Mouse (Mus musculus): ENCODE measurements around the gene Chst4. TPM values are rescaled to one million over a fixed set of nuclear protein-coding genes. Genes with fewer than 3 reads are reported as not detected.

Chst4 gene
- polyA plus RNA-seq (2016; fragmentation: Nextera tagmentation; extraction: Ambion mirVana), result 0.60 and 0.69 TPM in 2 replicates

DNA sequence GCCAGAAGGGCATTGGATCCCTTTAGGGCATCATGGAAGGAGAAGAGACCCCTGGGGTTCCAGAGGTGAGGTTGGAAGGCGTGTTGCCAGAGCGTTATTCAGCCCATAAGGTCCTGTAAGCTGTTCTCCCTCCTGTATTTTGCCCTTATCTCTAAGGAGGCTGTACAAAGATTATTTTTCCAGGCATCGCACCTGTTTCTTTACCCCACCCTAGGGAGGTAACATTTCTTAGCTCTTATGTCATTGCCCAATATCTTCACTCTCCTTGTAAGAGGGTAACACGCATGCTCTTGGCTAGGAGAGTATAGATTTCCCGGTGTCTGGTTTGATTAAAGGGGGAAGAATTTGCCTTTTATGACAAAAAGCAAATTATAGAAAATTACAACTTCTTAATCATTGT, at the start of gene Chst4:
Gene Chst4 (minus strand): TSS at position 82 of the 400 bp plus-strand sequence.
- ATAC-seq (ENCODE audit: insufficient number of reproducible peaks, low FRiP score), result no peak
- H3K36me3 ChIP-seq, result no peaks in the 10 kb centered on the region

DNA sequence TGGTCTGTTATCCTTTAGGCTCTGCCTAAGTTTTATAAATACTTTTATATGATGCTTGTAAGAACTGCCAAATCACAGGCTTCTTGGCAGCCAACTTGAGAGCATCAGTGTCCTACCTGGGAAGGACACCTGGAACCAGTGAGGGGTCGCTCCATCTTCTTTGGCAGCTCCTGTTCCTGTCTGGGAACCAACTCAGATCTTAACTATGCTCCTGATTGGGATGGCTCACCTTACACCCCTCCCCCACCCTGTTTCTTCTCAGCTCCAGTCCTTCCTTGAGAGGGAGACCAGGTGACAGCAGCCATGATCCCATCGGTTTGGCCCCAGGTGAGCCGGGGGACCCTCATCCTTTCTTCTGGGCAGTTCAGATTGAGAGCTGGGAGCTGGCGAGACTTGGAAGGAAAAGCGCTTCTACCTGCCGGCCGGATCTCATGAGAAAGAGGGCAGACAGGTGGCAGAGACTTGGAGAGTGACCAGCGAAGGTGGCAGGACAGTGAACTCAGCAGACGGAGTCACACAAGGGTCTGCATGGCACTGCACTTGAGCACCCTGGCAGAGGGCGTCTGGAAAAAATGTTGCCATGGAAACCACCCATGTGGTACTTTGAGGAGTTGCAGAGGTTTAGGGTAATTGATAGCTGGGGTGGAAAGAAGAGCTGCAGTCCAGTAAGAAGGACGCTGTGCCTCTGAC, 43.0 kb upstream of the Chst4 start:
- WGBS, result 79% methylated on average over 11 of the region's 11 CpGs
- no peak overlapping the region for H3K9ac ChIP-seq
- no peak overlapping the region for H3K27ac ChIP-seq (ENCODE audit: poor library complexity, severe bottlenecking)
- no peak overlapping the region for H3K4me2 ChIP-seq
- 0 out of 2 replicates have a peak, but pooled peaks cover 5% of the 10 kb centered on the region for H3K4me1 ChIP-seq (replicated peaks)
- peaks cover 8% of the 10 kb centered on the region for H3K9me3 ChIP-seq (replicated peaks)
- peaks cover 39% of the 10 kb centered on the region for H3K36me3 ChIP-seq
- H3K27me3 ChIP-seq (replicated peaks), result no peaks in the 10 kb centered on the region
- no peak overlapping the region for H3K4me3 ChIP-seq
- no peak for ATAC-seq (ENCODE audit: insufficient number of reproducible peaks, low FRiP score)

More for the DNA sequence above, at the start of gene Chst4:
- Histone ChIP-seq H3K4me1 (replicated peaks) (peaks cover 21% of the 10 kb centered on the region), H3K9me3 (replicated peaks) (no peaks in the 10 kb centered on the region; the same call in 1 of the 2 replicates), H3K9ac (no peak within 1 kb of the TSS), H3K4me2 (no peak within 1 kb of the TSS), H3K4me3 (no peak within 1 kb of the TSS), H3K27me3 (replicated peaks) (no peaks in the 10 kb centered on the region), H3K27ac (ENCODE audit: poor library complexity, severe bottlenecking) (no peak within 1 kb of the TSS)
- WGBS, result 77% methylated on average over 5 of the region's 5 CpGs

DNA sequence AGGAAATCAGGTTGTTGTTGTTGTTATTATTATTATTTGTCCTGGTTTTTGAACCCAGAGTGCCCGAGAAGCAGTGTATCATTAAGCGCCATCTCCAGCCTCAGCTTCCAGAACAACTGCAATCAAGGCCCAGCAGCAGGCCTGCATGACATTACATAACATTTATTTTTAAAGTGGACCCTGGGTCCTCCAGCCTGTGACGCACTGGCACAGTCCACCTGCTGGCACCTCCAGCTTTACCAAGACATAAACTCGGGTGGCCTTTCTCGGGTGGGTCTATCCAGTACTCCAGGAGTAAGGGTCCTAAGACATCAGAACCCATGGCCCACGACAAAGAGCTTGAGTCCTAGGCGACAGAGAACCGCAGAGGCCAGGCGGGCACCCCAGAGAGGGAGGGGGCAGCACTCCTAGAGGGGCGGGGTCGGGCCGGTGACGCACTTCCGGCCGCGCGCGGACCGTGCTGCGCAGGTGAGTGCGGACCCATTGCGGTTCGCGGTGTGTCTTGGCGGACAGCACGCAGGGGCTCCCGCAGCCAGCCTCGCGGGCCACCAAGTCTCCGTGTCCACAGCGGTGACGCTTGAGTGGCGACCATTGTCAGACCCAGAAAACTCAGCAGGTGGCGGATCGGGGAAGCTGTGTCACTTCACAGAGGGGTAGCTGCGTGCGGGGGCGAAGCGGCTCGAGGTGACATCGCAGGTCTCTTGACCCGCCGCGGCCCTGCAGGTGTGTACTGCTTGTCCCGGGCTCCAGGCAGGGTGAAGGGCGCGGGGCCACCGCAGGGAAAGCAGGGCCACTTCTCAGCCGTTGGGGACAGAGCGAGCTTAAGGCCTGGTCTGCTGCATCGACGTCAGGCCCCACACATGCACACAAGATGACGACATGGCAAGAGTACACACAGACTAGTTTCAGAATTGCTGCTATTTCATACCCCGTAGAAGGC, 40.0 kb upstream of the Chst4 start, which contains the start of gene Zfp612:
Gene Zfp612 (plus strand): TSS at position 465 of the 940 bp plus-strand sequence.
- Histone ChIP-seq H3K4me2 (peak within 1 kb of the TSS; percentile 92), H3K27me3 (replicated peaks) (no peaks in the 10 kb centered on the region), H3K9me3 (replicated peaks) (no peaks in the 10 kb centered on the region), H3K36me3 (peaks cover 11% of the 10 kb centered on the region; the same call in 1 of the 2 replicates), H3K9ac (peak within 1 kb of the TSS; percentile 59), H3K4me3 (peak within 1 kb of the TSS; percentile 57), H3K4me1 (replicated peaks) (0 out of 2 replicates have a peak, but pooled peaks cover 5% of the 10 kb centered on the region), H3K27ac (ENCODE audit: poor library complexity, severe bottlenecking) (no peak within 1 kb of the TSS)
- WGBS, result 7% methylated on average over 54 of the region's 54 CpGs
- peak; percentile 87 for ATAC-seq (ENCODE audit: insufficient number of reproducible peaks, low FRiP score)

DNA sequence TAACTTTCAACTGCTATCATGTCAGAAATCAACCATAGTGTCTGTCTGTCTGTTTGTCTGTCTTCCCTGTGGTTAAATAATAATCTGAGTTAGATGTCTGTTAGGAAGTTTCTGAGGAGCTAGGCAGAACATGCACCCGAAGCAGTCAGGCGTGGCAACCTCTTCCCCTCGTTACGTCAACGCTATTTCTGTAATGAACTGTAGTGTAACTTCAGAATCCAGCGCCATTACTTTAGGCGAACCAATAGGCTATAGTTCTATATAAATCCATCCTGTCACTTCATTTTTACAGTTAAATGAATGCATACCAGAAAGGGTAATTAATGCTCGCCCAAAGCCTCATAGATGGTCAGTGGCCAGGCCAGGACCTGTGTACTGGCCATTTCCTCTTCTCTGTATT, 35.0 kb upstream of the Chst4 start:
- no peaks in the 10 kb centered on the region for H3K4me1 ChIP-seq (replicated peaks)
- 0 out of 2 replicates have a peak, but pooled peaks cover 7% of the 10 kb centered on the region for H3K27me3 ChIP-seq (replicated peaks)
- H3K4me2 ChIP-seq, result no peak overlapping the region
- 81% methylated on average over 8 of the region's 8 CpGs for WGBS
- ATAC-seq (ENCODE audit: insufficient number of reproducible peaks, low FRiP score), result no peak
- no peaks in the 10 kb centered on the region for H3K9me3 ChIP-seq (replicated peaks)
- H3K4me3 ChIP-seq, result no peak overlapping the region
- no peaks in the 10 kb centered on the region for H3K36me3 ChIP-seq
- no peak overlapping the region for H3K27ac ChIP-seq (ENCODE audit: poor library complexity, severe bottlenecking)
- no peak overlapping the region for H3K9ac ChIP-seq

DNA sequence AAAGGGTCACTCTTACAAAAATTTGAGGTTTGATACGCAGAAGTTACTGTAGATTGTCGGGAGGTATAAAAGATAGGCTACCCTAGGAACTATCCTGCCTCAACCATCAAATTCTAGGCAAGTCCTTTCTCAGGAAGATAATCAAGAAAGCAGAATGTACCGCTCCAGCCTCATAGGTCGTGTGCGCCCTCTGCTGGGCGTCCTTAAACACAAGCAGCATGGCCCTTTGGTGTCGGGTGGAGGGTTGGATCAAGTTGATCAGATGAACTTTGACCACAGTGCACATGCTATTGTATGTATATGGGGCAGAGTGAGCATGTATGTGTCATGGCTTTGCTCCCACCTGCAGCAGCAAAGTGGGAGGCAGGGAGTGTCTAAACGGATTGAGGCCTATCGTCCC, 32.1 kb upstream of the Chst4 start:
- Histone ChIP-seq H3K4me2 (no peak overlapping the region), H3K4me3 (no peak overlapping the region), H3K9ac (no peak overlapping the region), H3K27me3 (replicated peaks) (0 out of 2 replicates have a peak, but pooled peaks cover 7% of the 10 kb centered on the region), H3K4me1 (replicated peaks) (no peaks in the 10 kb centered on the region), H3K9me3 (replicated peaks) (no peaks in the 10 kb centered on the region), H3K27ac (ENCODE audit: poor library complexity, severe bottlenecking) (no peak overlapping the region), H3K36me3 (no peaks in the 10 kb centered on the region)
- ATAC-seq (ENCODE audit: insufficient number of reproducible peaks, low FRiP score), result no peak
- 13% methylated on average over 9 of the region's 9 CpGs for WGBS

DNA sequence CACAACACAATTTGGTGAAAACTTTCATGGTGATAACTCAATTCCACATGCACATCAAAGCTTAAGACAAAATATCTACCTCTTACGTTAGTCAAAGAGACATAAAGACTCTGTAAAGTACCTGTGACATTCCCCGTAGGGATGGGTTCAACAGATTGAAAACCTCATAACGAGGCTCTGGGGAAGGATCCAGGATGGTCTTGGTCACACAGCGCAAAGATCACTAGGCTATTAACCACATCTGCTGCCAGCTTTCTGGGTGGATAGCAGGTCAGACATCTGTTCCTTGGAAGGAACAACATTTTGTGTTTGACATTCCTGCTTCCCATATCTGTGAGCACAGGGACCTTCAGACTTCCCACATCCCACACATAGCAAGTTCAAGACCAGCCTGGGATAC, 30.2 kb upstream of the Chst4 start:
- H3K27me3 ChIP-seq (replicated peaks), result 0 out of 2 replicates have a peak, but pooled peaks cover 7% of the 10 kb centered on the region
- H3K36me3 ChIP-seq, result no peaks in the 10 kb centered on the region
- no peak overlapping the region for H3K4me3 ChIP-seq
- WGBS, result 80% methylated on average over 4 of the region's 4 CpGs
- no peak overlapping the region for H3K9ac ChIP-seq
- no peak overlapping the region for H3K4me2 ChIP-seq
- no peak for ATAC-seq (ENCODE audit: insufficient number of reproducible peaks, low FRiP score)
- no peaks in the 10 kb centered on the region for H3K4me1 ChIP-seq (replicated peaks)
- no peak overlapping the region for H3K27ac ChIP-seq (ENCODE audit: poor library complexity, severe bottlenecking)
- H3K9me3 ChIP-seq (replicated peaks), result no peaks in the 10 kb centered on the region

DNA sequence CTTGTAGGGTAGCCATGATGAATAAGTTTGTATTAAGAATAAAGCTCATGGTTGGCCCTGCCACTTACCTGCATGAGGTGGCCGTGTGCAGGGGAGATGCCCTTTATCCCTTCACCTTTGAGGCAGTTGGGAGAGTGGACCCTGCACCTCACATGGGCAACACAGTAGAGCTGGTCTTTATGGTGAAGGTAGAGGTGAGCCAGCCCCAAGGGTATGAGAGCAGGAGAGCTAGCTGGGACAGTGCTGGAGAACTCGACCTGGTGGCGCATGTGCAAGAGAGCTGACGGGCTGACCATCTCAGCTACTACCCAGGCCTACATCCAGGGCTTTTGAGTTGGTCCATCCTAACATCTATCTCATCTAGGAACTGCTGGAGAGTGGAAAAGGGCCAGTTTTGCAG, 26.1 kb upstream of the Chst4 start:
- no peak overlapping the region for H3K9ac ChIP-seq
- WGBS, result 82% methylated on average over 4 of the region's 4 CpGs
- H3K9me3 ChIP-seq (replicated peaks), result no peaks in the 10 kb centered on the region
- no peaks in the 10 kb centered on the region for H3K4me1 ChIP-seq (replicated peaks)
- H3K36me3 ChIP-seq, result no peaks in the 10 kb centered on the region
- H3K4me3 ChIP-seq, result no peak overlapping the region
- no peak overlapping the region for H3K27ac ChIP-seq (ENCODE audit: poor library complexity, severe bottlenecking)
- H3K4me2 ChIP-seq, result no peak overlapping the region
- no peaks in the 10 kb centered on the region for H3K27me3 ChIP-seq (replicated peaks)
- ATAC-seq (ENCODE audit: insufficient number of reproducible peaks, low FRiP score), result no peak

DNA sequence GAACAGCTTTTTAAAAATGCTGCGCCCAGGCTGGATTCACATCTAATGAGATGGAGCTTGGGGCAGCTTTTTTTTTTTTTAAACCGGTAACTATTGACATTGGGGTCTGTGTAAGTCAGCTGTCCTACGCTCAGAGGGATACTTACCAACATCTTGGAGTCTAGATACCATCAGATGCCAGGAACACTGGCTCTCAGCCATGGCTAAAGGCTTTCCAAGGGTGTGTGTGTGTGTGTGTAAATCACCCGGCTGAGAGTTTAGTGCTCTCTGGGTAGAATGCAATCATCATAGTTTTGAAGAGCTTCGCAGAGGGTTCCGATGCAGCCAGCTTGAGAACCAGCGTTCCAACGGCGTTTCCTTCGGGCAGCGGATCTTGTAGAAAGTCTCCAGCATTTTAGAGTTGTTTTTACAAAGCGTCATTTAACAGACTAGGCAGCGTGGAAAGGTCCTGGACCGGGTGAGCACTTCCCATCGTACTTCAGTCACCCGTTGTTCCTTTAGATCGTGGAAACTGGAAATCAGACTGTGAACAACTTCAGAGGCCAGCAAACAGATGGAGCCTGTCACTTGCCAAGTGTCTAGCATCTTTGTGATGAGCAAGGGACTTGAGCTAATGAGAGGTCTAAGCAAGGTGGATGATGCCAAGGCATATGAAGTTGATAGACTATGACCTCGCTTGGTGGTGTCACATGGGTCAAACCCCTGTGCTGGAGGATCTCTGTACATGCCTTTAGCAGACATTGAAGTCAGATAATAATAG, 25.2 kb upstream of the Chst4 start:
- H3K4me3 ChIP-seq, result no peak overlapping the region
- no peak overlapping the region for H3K4me2 ChIP-seq
- no peak overlapping the region for H3K9ac ChIP-seq
- no peaks in the 10 kb centered on the region for H3K27me3 ChIP-seq (replicated peaks)
- WGBS, result 88% methylated on average over 18 of the region's 18 CpGs
- H3K36me3 ChIP-seq, result no peaks in the 10 kb centered on the region
- no peak for ATAC-seq (ENCODE audit: insufficient number of reproducible peaks, low FRiP score)
- no peaks in the 10 kb centered on the region for H3K4me1 ChIP-seq (replicated peaks)
- H3K9me3 ChIP-seq (replicated peaks), result no peaks in the 10 kb centered on the region
- no peak overlapping the region for H3K27ac ChIP-seq (ENCODE audit: poor library complexity, severe bottlenecking)

DNA sequence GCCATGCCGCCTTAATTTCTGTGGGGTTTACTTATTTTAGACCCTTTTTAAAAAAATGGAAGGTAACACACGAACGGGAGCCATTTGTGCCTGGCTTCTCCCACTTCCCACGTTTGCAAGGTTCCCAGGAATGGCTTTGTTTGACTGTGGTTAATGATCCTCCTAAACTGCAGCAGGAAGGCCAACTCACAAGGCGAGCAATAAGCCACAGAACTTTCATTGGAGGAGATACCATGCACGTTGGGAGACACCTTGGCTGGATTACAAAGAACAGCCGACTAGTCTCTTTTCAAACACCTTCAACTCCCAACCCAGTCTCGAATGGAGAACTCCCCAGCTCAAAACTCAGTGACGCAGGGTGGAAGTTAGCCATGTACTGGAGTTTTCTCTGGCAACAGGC, 24.6 kb upstream of the Chst4 start:
- ATAC-seq (ENCODE audit: insufficient number of reproducible peaks, low FRiP score), result no peak
- no peak overlapping the region for H3K9ac ChIP-seq
- H3K27me3 ChIP-seq (replicated peaks), result no peaks in the 10 kb centered on the region
- H3K4me1 ChIP-seq (replicated peaks), result no peaks in the 10 kb centered on the region
- H3K36me3 ChIP-seq, result no peaks in the 10 kb centered on the region
- no peak overlapping the region for H3K4me2 ChIP-seq
- H3K27ac ChIP-seq (ENCODE audit: poor library complexity, severe bottlenecking), result no peak overlapping the region
- H3K9me3 ChIP-seq (replicated peaks), result no peaks in the 10 kb centered on the region
- 73% methylated on average over 9 of the region's 9 CpGs for WGBS
- no peak overlapping the region for H3K4me3 ChIP-seq

DNA sequence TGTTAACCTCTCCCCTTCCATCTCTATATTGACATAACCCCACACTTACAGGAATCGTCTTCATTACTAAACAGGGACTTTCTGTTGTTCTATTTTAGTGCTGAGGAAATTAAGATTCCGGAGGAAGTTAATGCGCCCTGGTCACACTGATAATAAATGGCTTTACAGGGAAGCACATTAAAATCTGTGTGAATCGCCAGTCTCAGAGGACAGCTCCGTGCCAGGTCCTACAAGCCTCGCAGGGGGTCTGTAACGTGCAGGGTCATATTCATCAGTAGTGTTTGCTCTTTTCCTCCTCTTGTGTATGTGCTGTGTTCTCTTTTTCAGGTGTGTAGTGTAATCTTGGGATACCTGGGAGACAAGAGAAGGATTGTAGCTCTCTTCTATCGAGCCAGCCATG, 18.7 kb upstream of the Chst4 start:
- no peak for ATAC-seq (ENCODE audit: insufficient number of reproducible peaks, low FRiP score)
- Histone ChIP-seq H3K27me3 (replicated peaks) (no peaks in the 10 kb centered on the region), H3K4me2 (no peak overlapping the region), H3K4me1 (replicated peaks) (no peaks in the 10 kb centered on the region), H3K9ac (no peak overlapping the region), H3K4me3 (no peak overlapping the region), H3K27ac (ENCODE audit: poor library complexity, severe bottlenecking) (no peak overlapping the region), H3K36me3 (no peaks in the 10 kb centered on the region), H3K9me3 (replicated peaks) (no peaks in the 10 kb centered on the region)
- 67% methylated on average over 8 of the region's 8 CpGs for WGBS
